Comparison of ENCODE assay signal across 11 mouse cellular contexts in the genomic region with DNA sequence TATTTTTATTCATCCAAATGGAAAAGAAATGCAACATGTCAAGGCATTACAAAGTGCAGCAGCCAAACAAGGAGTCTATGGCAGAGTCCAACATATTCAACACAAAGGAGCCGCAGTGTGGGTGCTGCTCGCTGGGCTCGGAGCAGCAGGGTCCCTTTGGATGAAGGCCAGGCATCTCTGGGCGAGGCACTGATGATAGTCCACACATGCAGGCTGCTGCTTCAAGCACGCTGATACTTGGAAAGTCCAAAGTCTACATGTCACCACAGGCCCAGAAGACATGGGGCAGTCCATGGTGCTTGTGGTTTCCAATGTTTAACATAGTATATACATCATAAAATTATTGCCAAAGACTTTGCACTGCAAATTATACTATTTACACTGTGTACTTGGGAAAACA. TPM values are rescaled to one million over a fixed set of nuclear protein-coding genes. Genes with fewer than 3 reads are reported as not detected.
DNase-seq lines count a peak whose midpoint lies in the region; ATAC-seq and TF ChIP-seq lines count a peak whose summit lies in the region.
"Had no signal": no experiment of that assay in that cellular context is flagged by ENCODE, and none has a peak within 500 bp of the region (broad histone marks: within the 10 kb centered on the region; RNA-seq: fewer than 3 reads in every experiment).

No protein-coding gene starts in this region.

- ATAC-seq in heart, embryonic 12.5 days (ENCODE audit: insufficient number of reproducible peaks, low FRiP score), result no peak
- ATAC-seq in liver, embryonic 15.5 days (ENCODE audit: insufficient read depth), result 0 out of 2 replicates have a peak, but pooled peaks have one; percentile 29
- no peak for ATAC-seq in liver, embryonic 12.5 days

- H3K36me3 ChIP-seq in heart, embryonic 12.5 days, result peaks cover 48% of the 10 kb centered on the region
- H3K36me3 ChIP-seq in liver, embryonic 15.5 days (replicated peaks), result peaks cover 6% of the 10 kb centered on the region
- peaks cover 42% of the 10 kb centered on the region for H3K36me3 ChIP-seq in liver, embryonic 12.5 days

- peak; percentile 17 for DNase-seq in heart, postnatal 4 days
- DNase-seq in brain, embryonic 14.5 days (ENCODE audit: low read depth), result peak; percentile 33
- peak; percentile 14 to 39 for DNase-seq in kidney, postnatal 4 days
- DNase-seq in adrenal gland, adult 2 months, result no peak
- DNase-seq in frontal cortex, postnatal 10 days (ENCODE audit: low spot score in 2 of 2), result no peak

- no peak overlapping the region for H3K4me3 ChIP-seq in heart, embryonic 12.5 days
- no peak overlapping the region for H3K4me3 ChIP-seq in liver, embryonic 15.5 days (replicated peaks)
- H3K4me3 ChIP-seq in liver, embryonic 12.5 days, result no peak overlapping the region
- H3K4me3 ChIP-seq: erythroblast, embryonic 14.5 days; hindbrain, embryonic 12.5 days; lung, embryonic 15.5 days had no signal

- H3K9ac ChIP-seq in heart, embryonic 12.5 days, result no peak overlapping the region
- H3K9ac ChIP-seq in liver, embryonic 15.5 days, result no peak overlapping the region
- no peak overlapping the region for H3K9ac ChIP-seq in liver, embryonic 12.5 days
- H3K9ac ChIP-seq: hindbrain, embryonic 12.5 days; lung, embryonic 15.5 days had no signal

- H3K27me3 ChIP-seq in heart, embryonic 12.5 days (replicated peaks), result no peaks in the 10 kb centered on the region
- no peaks in the 10 kb centered on the region for H3K27me3 ChIP-seq in liver, embryonic 15.5 days
- H3K27me3 ChIP-seq in liver, embryonic 12.5 days (replicated peaks), result no peaks in the 10 kb centered on the region
- H3K27me3 ChIP-seq: hindbrain, embryonic 12.5 days; lung, embryonic 15.5 days had no signal

- H3K4me1 ChIP-seq in heart, embryonic 12.5 days (replicated peaks), result peaks cover 16% of the 10 kb centered on the region
- peaks cover 13% of the 10 kb centered on the region for H3K4me1 ChIP-seq in liver, embryonic 15.5 days (replicated peaks)
- peaks cover 9% of the 10 kb centered on the region for H3K4me1 ChIP-seq in liver, embryonic 12.5 days
- H3K4me1 ChIP-seq: hindbrain, embryonic 12.5 days had no signal

- H3K4me2 ChIP-seq in heart, embryonic 12.5 days, result no peak overlapping the region
- H3K4me2 ChIP-seq in liver, embryonic 15.5 days, result no peak overlapping the region
- no peak overlapping the region for H3K4me2 ChIP-seq in liver, embryonic 12.5 days
- H3K4me2 ChIP-seq: hindbrain, embryonic 12.5 days; lung, embryonic 15.5 days had no signal

- no peak for TF ChIP-seq POLR2A in brain, embryonic 14.5 days (IDR thresholded peaks at IDR 0.05; ENCODE audit: borderline replicate concordance, extremely low read depth, insufficient read depth, insufficient read length, poor library complexity, severe bottlenecking)

- WGBS in heart, embryonic 12.5 days, result 73% methylated on average over 5 of the region's 5 CpGs
- WGBS in liver, embryonic 15.5 days (ENCODE audit: insufficient replicate concordance), result 71% methylated on average over 5 of the region's 5 CpGs
- WGBS in liver, embryonic 12.5 days (ENCODE audit: insufficient replicate concordance), result 82% methylated on average over 5 of the region's 5 CpGs

- H3K27ac ChIP-seq in heart, embryonic 12.5 days (ENCODE audit: poor library complexity, severe bottlenecking), result no peak overlapping the region
- no peak overlapping the region for H3K27ac ChIP-seq in liver, embryonic 15.5 days (replicated peaks)
- no peak overlapping the region for H3K27ac ChIP-seq in liver, embryonic 12.5 days
- H3K27ac ChIP-seq: hindbrain, embryonic 12.5 days; lung, embryonic 15.5 days had no signal

- no peaks in the 10 kb centered on the region for H3K9me3 ChIP-seq in heart, embryonic 12.5 days (replicated peaks)
- no peaks in the 10 kb centered on the region for H3K9me3 ChIP-seq in liver, embryonic 15.5 days (replicated peaks)
- H3K9me3 ChIP-seq in liver, embryonic 12.5 days (replicated peaks), result no peaks in the 10 kb centered on the region
- H3K9me3 ChIP-seq: hindbrain, embryonic 12.5 days; lung, embryonic 15.5 days had no signal

- no peak for TF ChIP-seq CTCF in brain, embryonic 14.5 days (IDR thresholded peaks at IDR 0.05; ENCODE audit: borderline replicate concordance, extremely low read depth, insufficient read depth, insufficient read length)

RNA-seq across cellular contexts. Expression of gene Gpr21, which starts 53.8 kb away (rescaled TPM):
- 1 to 10 TPM; 1.4 to 1.5 TPM for total RNA-seq in heart, postnatal 4 days (2021)
- polyA plus RNA-seq in heart, embryonic 12.5 days (2016; fragmentation: Nextera tagmentation; extraction: Ambion mirVana), result 0.86 and 1.2 TPM in 2 replicates
- polyA plus RNA-seq in liver, embryonic 15.5 days (2015; fragmentation: Nextera tagmentation; extraction: Ambion mirVana), result 0.08 and 0.13 TPM in 2 replicates
- 0.26 and 0.28 TPM in 2 replicates for polyA plus RNA-seq in liver, embryonic 12.5 days (2016; fragmentation: Nextera tagmentation; extraction: Ambion mirVana)
- 4.8 and 11.5 TPM in 2 replicates for polyA plus RNA-seq in brain, embryonic 14.5 days (2012; rRNA removed)
- under 1 TPM; 0.73 to 0.98 TPM for total RNA-seq in adrenal gland, adult 2 months (2021)
- 0.04 TPM in 2 replicates for polyA plus RNA-seq in adrenal gland, adult 2 months (2012; rRNA removed)
- polyA plus RNA-seq: erythroblast, embryonic 14.5 days had no signal

Comparison
In these comparisons a context has a peak if more than half of its experiments do, and no peak if none do; other contexts are left out.
1. DNase-seq: peak in heart, postnatal 4 days (single experiment), brain, embryonic 14.5 days (single experiment) and kidney, postnatal 4 days (2 of 2); none in adrenal gland, adult 2 months (single experiment) and frontal cortex, postnatal 10 days (0 of 2).